Mouse (Mus musculus): ENCODE measurements at regions not wholly inside any gene's neighbourhood (a gene's known extent, or its start where the extent isn't known, plus 50 kb on each side); places are given as distances from the start of the nearest gene placed in this dataset.

DNA sequence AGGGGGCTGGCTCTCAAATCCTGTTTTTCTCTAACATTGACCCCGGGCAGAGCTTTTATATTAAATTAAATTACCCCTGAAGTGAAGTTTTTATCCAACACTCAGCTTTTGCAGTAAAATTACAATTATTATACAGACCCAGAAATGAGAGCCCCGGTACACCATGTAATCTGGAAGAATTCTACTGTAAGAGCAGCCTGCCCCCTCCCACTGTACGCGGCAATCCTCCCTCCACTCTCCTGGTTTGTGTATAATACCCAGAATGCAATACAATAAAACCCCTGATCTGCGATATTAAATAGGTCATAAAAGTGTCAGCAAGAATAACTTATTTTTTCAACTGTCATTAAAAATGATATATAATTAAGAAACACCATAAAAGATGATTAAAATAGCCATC is 492.3 kb downstream of the Ajap1 start:
- Histone ChIP-seq H3K9me3 (ENCODE audit: control insufficient read depth, low read length) (no peaks in the 10 kb centered on the region), H3K4me3 (ENCODE audit: low read depth, low read length) (no peak overlapping the region), H3K4me2 (ENCODE audit: low read depth) (no peak overlapping the region), H3K27ac (ENCODE audit: low read depth, low read length) (no peak overlapping the region), H3K36me3 (ENCODE audit: control insufficient read depth, insufficient read depth, low read length) (no peaks in the 10 kb centered on the region), H3K9ac (ENCODE audit: low read length) (no peak overlapping the region), H3K4me1 (ENCODE audit: control insufficient read depth, insufficient read depth, low read length) (no peaks in the 10 kb centered on the region; the same call in 1 of the 2 replicates), H3K27me3 (ENCODE audit: control insufficient read depth, insufficient read depth, low read length) (no peaks in the 10 kb centered on the region)
- 79% methylated on average over 5 of the region's 5 CpGs for WGBS
- ATAC-seq (ENCODE audit: insufficient read depth, low FRiP score, low TSS enrichment) = no peak
- no peak for DNase-seq (ENCODE audit: low spot score)

DNA sequence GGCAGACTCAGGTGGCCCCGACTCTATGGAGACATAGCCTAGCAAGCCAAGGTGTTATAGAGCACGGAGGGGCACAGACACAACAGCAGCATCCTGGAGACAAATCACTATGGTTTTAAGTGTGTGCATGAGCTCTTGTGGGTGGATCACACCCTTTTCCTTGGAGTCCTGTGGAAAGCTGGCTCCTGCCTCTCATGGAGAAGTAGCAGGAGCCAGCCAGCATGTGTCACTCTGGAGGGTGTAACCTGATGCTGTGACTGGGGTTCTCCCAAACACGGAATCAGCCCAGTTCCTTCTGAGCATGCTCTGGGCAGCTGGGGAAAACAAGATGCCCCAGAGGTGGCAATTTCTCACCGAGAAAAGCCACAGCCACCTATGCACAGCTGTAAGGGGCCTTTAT is 494.9 kb downstream of the Ajap1 start:
- Histone ChIP-seq H3K9me3 (ENCODE audit: control insufficient read depth, low read length) (no peaks in the 10 kb centered on the region), H3K4me3 (ENCODE audit: low read depth, low read length) (no peak overlapping the region), H3K9ac (ENCODE audit: low read length) (no peak overlapping the region), H3K4me2 (ENCODE audit: low read depth) (no peak overlapping the region), H3K36me3 (ENCODE audit: control insufficient read depth, insufficient read depth, low read length) (no peaks in the 10 kb centered on the region), H3K27ac (ENCODE audit: low read depth, low read length) (no peak overlapping the region), H3K4me1 (ENCODE audit: control insufficient read depth, insufficient read depth, low read length) (no peaks in the 10 kb centered on the region; the same call in 1 of the 2 replicates), H3K27me3 (ENCODE audit: control insufficient read depth, insufficient read depth, low read length) (no peaks in the 10 kb centered on the region)
- 74% methylated on average over 4 of the region's 4 CpGs for WGBS
- DNase-seq (ENCODE audit: low spot score) (no peak), ATAC-seq (ENCODE audit: insufficient read depth, low FRiP score, low TSS enrichment) (no peak)

DNA sequence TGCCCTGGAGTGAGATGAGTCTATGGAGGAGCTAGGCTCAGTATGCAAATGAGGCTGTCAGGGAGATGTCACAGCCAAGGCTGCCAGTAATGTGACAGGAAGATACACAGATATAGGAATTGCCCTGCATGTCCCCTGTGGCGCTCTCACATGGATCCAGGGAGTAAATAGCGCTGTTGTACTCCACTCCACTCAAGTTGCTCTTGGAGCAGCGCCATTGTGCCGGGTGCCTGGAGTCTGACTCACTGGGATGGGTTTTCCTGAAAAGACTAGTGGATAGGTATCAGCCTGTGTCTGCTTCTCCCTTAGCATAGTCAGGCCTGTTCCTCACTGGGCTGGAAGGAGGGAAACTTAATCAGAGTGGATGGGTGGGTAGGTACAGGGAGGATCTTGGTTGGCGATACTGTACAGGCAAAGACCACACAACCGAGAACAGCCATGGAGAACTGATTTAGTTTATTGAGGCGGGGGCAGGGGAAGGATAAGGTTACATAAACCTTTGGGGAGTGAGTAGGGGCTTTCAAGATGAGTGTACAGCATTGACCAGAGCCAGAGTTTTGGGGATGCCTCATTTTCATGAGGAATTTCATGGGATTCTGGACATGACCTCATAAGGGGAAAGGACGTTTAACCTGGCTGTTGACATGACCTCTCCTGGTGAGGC is 497.5 kb upstream of the Kcnab2 start:
- no peaks in the 10 kb centered on the region for H3K9me3 ChIP-seq (ENCODE audit: control insufficient read depth, low read length)
- H3K27ac ChIP-seq (ENCODE audit: low read depth, low read length) = no peak overlapping the region
- 85% methylated on average over 8 of the region's 8 CpGs for WGBS
- H3K36me3 ChIP-seq (ENCODE audit: control insufficient read depth, insufficient read depth, low read length) = no peaks in the 10 kb centered on the region
- H3K4me2 ChIP-seq (ENCODE audit: low read depth) = no peak overlapping the region
- no peaks in the 10 kb centered on the region for H3K4me1 ChIP-seq (ENCODE audit: control insufficient read depth, insufficient read depth, low read length)
- H3K9ac ChIP-seq (ENCODE audit: low read length) = no peak overlapping the region
- no peak for DNase-seq (ENCODE audit: low spot score)
- ATAC-seq (ENCODE audit: insufficient read depth, low FRiP score, low TSS enrichment) = no peak
- no peaks in the 10 kb centered on the region for H3K27me3 ChIP-seq (ENCODE audit: control insufficient read depth, insufficient read depth, low read length)
- no peak overlapping the region for H3K4me3 ChIP-seq (ENCODE audit: low read depth, low read length)

DNA sequence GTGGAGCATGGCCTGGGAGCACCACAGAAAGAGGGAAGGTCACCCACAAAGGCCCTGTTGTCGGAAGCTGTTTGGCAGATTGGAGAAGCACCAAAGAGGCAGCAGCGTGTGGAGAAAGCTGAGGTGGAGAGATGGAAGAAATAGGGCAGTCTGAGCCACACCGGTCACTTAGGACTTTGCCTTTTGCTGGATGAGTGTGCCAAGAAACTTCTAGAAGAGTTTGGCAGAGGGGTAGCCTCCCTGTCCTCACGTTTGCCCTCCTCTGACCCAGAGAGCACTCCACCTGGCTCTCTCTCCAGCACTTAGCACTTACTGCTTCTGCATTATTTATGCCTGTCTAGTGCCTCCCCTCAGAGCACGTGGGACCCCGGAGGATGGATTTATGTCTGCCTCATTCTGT is 485.3 kb upstream of the Kcnab2 start:
- Histone ChIP-seq H3K9me3 (ENCODE audit: control insufficient read depth, low read length) (no peaks in the 10 kb centered on the region), H3K36me3 (ENCODE audit: control insufficient read depth, insufficient read depth, low read length) (no peaks in the 10 kb centered on the region), H3K9ac (ENCODE audit: low read length) (no peak overlapping the region), H3K27me3 (ENCODE audit: control insufficient read depth, insufficient read depth, low read length) (no peaks in the 10 kb centered on the region), H3K27ac (ENCODE audit: low read depth, low read length) (no peak overlapping the region), H3K4me1 (ENCODE audit: control insufficient read depth, insufficient read depth, low read length) (no peaks in the 10 kb centered on the region), H3K4me3 (ENCODE audit: low read depth, low read length) (no peak overlapping the region), H3K4me2 (ENCODE audit: low read depth) (no peak overlapping the region)
- no peak for DNase-seq (ENCODE audit: low spot score)
- 71% methylated on average over 6 of the region's 6 CpGs for WGBS
- no peak for ATAC-seq (ENCODE audit: insufficient read depth, low FRiP score, low TSS enrichment)

DNA sequence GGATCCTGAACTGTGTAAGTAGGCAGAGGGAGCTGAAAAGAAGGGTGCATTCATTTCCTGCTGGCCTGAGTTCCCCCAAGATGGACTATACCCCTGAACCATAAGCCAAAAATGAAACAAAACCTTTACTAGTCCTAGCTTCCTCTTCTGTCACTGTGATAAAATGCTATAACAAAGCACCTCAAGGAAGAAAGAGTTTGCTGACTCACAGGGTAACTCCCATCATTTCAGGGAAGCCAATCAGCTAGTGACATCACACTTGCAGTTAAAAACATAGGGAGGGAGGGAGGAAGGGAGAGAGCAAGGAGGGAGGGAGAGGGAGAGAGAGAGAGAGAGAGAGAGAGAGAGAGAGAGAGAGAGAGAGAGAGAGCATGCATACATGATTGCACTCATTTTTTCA is 484.5 kb upstream of the Kcnab2 start:
- no peak for DNase-seq (ENCODE audit: low spot score)
- Histone ChIP-seq H3K9me3 (ENCODE audit: control insufficient read depth, low read length) (no peaks in the 10 kb centered on the region), H3K27me3 (ENCODE audit: control insufficient read depth, insufficient read depth, low read length) (no peaks in the 10 kb centered on the region), H3K4me1 (ENCODE audit: control insufficient read depth, insufficient read depth, low read length) (no peaks in the 10 kb centered on the region), H3K36me3 (ENCODE audit: control insufficient read depth, insufficient read depth, low read length) (no peaks in the 10 kb centered on the region), H3K4me3 (ENCODE audit: low read depth, low read length) (no peak overlapping the region), H3K27ac (ENCODE audit: low read depth, low read length) (no peak overlapping the region), H3K9ac (ENCODE audit: low read length) (no peak overlapping the region), H3K4me2 (ENCODE audit: low read depth) (no peak overlapping the region)
- no peak for ATAC-seq (ENCODE audit: insufficient read depth, low FRiP score, low TSS enrichment)

DNA sequence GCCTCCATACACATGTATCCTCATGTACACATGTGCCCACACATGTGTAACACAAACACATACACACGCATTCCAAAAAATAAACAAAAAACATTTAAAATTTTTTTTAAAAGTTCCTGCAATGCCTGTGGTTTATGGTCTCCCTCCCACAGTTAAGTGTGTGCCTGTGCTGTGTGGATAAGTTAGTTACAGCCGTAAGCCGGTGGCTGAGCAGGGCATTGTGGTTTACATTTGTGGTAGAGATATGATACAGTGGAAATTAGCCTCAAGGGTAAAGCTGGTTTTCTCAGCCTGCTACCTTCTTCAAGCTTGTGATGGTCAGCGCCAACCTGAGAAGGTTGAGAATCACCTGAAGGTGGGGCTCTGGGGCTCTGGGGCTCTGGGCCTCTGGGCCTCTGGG is 484.0 kb upstream of the Kcnab2 start:
- Histone ChIP-seq H3K4me1 (ENCODE audit: control insufficient read depth, insufficient read depth, low read length) (no peaks in the 10 kb centered on the region), H3K4me3 (ENCODE audit: low read depth, low read length) (no peak overlapping the region), H3K9ac (ENCODE audit: low read length) (no peak overlapping the region), H3K27ac (ENCODE audit: low read depth, low read length) (no peak overlapping the region), H3K36me3 (ENCODE audit: control insufficient read depth, insufficient read depth, low read length) (no peaks in the 10 kb centered on the region), H3K9me3 (ENCODE audit: control insufficient read depth, low read length) (no peaks in the 10 kb centered on the region), H3K4me2 (ENCODE audit: low read depth) (no peak overlapping the region), H3K27me3 (ENCODE audit: control insufficient read depth, insufficient read depth, low read length) (no peaks in the 10 kb centered on the region)
- no peak for ATAC-seq (ENCODE audit: insufficient read depth, low FRiP score, low TSS enrichment)
- 95% methylated on average over 4 of the region's 4 CpGs for WGBS
- no peak for DNase-seq (ENCODE audit: low spot score)

DNA sequence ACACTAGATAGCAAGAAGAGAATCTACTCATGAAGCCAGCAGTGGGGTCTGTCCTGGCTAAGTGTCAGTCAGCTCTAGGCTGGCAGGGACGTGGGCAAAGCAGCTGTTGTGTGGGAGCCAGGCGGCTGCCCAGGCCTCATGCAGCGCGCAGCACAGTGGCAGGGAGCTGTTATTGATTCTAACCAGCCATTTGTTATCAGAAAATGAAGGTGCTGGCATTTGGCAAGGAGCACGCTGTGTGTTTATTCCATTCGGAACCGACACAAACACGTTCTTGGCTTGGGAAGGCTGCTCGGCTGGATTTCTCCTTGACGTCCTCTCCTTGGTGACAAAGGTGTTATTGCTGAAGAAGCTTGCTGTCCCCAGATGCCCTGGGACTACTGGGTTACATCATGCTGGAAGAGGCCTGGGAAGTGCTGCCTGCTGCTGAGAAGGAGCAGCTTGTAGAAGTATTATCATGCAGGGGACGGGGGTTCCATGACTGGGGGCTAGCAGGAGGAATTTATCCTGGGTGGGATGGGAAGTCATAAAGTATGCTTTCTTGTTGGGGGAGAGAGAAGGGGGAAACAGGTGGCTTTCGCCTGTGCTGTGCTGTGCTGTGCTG is 482.1 kb upstream of the Kcnab2 start:
- no peaks in the 10 kb centered on the region for H3K36me3 ChIP-seq (ENCODE audit: control insufficient read depth, insufficient read depth, low read length)
- H3K27ac ChIP-seq (ENCODE audit: low read depth, low read length) = no peak overlapping the region
- WGBS = 67% methylated on average over 12 of the region's 12 CpGs
- DNase-seq (ENCODE audit: low spot score) (no peak), ATAC-seq (ENCODE audit: insufficient read depth, low FRiP score, low TSS enrichment) (no peak)
- no peak overlapping the region for H3K9ac ChIP-seq (ENCODE audit: low read length)
- no peaks in the 10 kb centered on the region for H3K9me3 ChIP-seq (ENCODE audit: control insufficient read depth, low read length)
- no peaks in the 10 kb centered on the region for H3K27me3 ChIP-seq (ENCODE audit: control insufficient read depth, insufficient read depth, low read length)
- H3K4me1 ChIP-seq (ENCODE audit: control insufficient read depth, insufficient read depth, low read length) = no peaks in the 10 kb centered on the region
- H3K4me3 ChIP-seq (ENCODE audit: low read depth, low read length) = no peak overlapping the region
- H3K4me2 ChIP-seq (ENCODE audit: low read depth) = no peak overlapping the region

DNA sequence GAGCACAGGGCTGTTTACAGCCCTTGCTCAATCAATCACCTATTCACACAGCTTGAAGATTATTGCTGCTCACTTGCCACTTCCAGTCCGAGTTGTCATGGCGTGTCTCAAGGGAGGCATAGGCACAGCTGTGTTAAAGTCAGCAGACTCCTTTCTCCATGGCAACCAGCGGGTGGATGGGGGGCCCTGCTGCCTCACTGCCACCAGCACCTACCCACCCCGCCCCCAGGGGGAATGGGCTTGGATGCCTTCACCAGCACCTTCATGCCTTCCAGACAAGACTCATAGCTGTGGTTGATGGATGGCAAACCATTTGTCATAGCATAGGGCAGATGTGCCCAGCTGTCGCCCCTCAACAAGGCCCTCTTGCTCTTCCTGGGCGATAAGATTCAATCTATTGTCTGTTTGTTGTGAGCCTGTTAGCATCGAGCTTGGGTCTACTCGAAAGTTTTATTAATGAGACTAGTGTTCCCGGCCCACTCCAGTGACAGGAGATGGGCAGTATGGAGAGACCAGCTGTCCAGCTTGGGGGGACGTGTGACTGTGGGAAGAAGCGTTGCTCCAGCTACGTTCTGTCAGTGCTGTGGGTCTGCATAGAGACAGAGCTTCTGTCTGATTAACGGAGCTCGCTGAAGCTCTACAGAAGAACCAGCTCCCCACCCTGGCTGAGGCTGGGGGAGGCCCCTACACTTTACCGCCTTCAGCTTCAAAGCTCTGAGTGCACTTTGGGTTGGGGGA is 475.7 kb upstream of the Kcnab2 start:
- H3K4me2 ChIP-seq (ENCODE audit: low read depth) = no peak overlapping the region
- no peak overlapping the region for H3K4me3 ChIP-seq (ENCODE audit: low read depth, low read length)
- DNase-seq (ENCODE audit: low spot score) (peak; percentile 74), ATAC-seq (ENCODE audit: insufficient read depth, low FRiP score, low TSS enrichment) (peak; percentile 77)
- peaks cover 13% of the 10 kb centered on the region for H3K4me1 ChIP-seq (ENCODE audit: control insufficient read depth, insufficient read depth, low read length)
- 19% methylated on average over 15 of the region's 15 CpGs for WGBS
- H3K27ac ChIP-seq (ENCODE audit: low read depth, low read length) = peak overlapping the region; percentile 50
- no peak overlapping the region for H3K9ac ChIP-seq (ENCODE audit: low read length)
- no peaks in the 10 kb centered on the region for H3K36me3 ChIP-seq (ENCODE audit: control insufficient read depth, insufficient read depth, low read length)
- no peaks in the 10 kb centered on the region for H3K27me3 ChIP-seq (ENCODE audit: control insufficient read depth, insufficient read depth, low read length)
- H3K9me3 ChIP-seq (ENCODE audit: control insufficient read depth, low read length) = no peaks in the 10 kb centered on the region

DNA sequence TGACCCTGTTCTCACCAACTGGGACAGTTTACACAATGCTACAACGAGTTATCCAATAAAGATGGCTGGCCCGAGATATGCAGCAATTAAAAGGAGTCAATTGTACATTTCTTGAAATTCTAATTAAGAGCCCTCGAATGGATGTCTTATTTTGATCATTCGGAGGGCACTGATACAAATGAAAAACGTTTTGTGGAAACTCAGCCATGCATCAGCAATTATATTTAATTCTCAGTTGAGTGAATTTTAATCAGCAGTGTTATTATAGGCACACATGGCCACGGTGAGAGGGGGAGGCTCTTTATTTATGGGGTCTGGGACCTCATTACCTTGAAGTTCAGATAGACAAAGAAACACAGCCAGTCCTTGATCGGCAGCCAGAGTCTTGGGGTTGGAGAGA is 471.3 kb upstream of the Kcnab2 start:
- no peak overlapping the region for H3K27ac ChIP-seq (ENCODE audit: low read depth, low read length)
- H3K36me3 ChIP-seq (ENCODE audit: control insufficient read depth, insufficient read depth, low read length) = no peaks in the 10 kb centered on the region
- no peak overlapping the region for H3K4me2 ChIP-seq (ENCODE audit: low read depth)
- DNase-seq (ENCODE audit: low spot score) (no peak), ATAC-seq (ENCODE audit: insufficient read depth, low FRiP score, low TSS enrichment) (no peak)
- no peaks in the 10 kb centered on the region for H3K27me3 ChIP-seq (ENCODE audit: control insufficient read depth, insufficient read depth, low read length)
- H3K9ac ChIP-seq (ENCODE audit: low read length) = no peak overlapping the region
- no peaks in the 10 kb centered on the region for H3K9me3 ChIP-seq (ENCODE audit: control insufficient read depth, low read length)
- WGBS = 78% methylated on average over 7 of the region's 7 CpGs
- no peak overlapping the region for H3K4me3 ChIP-seq (ENCODE audit: low read depth, low read length)
- peaks cover 13% of the 10 kb centered on the region for H3K4me1 ChIP-seq (ENCODE audit: control insufficient read depth, insufficient read depth, low read length)
